Mouse (Mus musculus) embryonic facial prominence, embryonic 15.5 days (tissue): Measurements from ENCODE around the gene Isoc2a. TPM values are rescaled to one million over a fixed set of nuclear protein-coding genes. Genes with fewer than 3 reads are reported as not detected.

Source experiments
- ATAC-seq: fragments of 200-750 bp; cut with Nextera tagmentation; 2 replicates; pipeline ENCODE4 v1.8.0; 2017; ENCODE audit warnings: low read depth, moderate TSS enrichment; ENCODE audit not compliant: insufficient number of reproducible peaks, low FRiP score, low TSS enrichment
- H3K27ac ChIP-seq: fragments of 300-500 bp; sonication (generic); replicated peaks from 2 replicates; pipeline ENCODE4 v1.5.1; 2015; ENCODE audit warnings: mild to moderate bottlenecking, inconsistent platforms
- H3K27me3 ChIP-seq: fragments of 300-500 bp; sonication (generic); 2 replicates; pipeline ENCODE4 v1.6.1; 2015; ENCODE audit warnings: inconsistent platforms
- H3K36me3 ChIP-seq: fragments of 300-500 bp; sonication (generic); 2 replicates; pipeline ENCODE4 v1.6.1; 2015; ENCODE audit warnings: mild to moderate bottlenecking, inconsistent platforms
- H3K4me1 ChIP-seq: fragments of 300-500 bp; sonication (generic); 2 replicates; pipeline ENCODE4 v1.6.1; 2015; ENCODE audit warnings: inconsistent platforms
- H3K4me2 ChIP-seq: fragments of 300-500 bp; sonication (generic); replicated peaks from 2 replicates; pipeline ENCODE4 v1.6.1; 2015; ENCODE audit warnings: mild to moderate bottlenecking, inconsistent platforms
- H3K4me3 ChIP-seq: fragments of 300-500 bp; sonication (generic); replicated peaks from 2 replicates; pipeline ENCODE4 v1.5.1; 2015; ENCODE audit warnings: mild to moderate bottlenecking, inconsistent platforms
- H3K9ac ChIP-seq: fragments of 300-500 bp; sonication (generic); 2 replicates; pipeline ENCODE4 v1.6.1; 2015; ENCODE audit warnings: inconsistent platforms
- H3K9me3 ChIP-seq: fragments of 300-500 bp; sonication (generic); replicated peaks from 2 replicates; pipeline ENCODE4 v1.6.1; 2016; ENCODE audit warnings: inconsistent platforms
- WGBS: fragments of 180-500 bp; shearing (Covaris S2); methylation state at CpG from one replicate; pipeline ENCODE4 v1.1.7; 2015; 5-methylcytosine and 5-hydroxymethylcytosine counted together
- polyA plus RNA-seq: library from polyadenylated mRNA; unstranded; fragments of >200 nt; fragmentation: Nextera tagmentation; extraction: Ambion mirVana; gene quantifications from 2 replicates; pipeline ENCODE4 v1.2.1, GENCODE M21; 2015

Gene Isoc2a
- polyA plus RNA-seq, 1 experiment from 2014 or later, result 1.2 TPM

- H3K4me1 ChIP-seq, result 0 out of 2 replicates have a peak, but pooled peaks cover 5% of the 10 kb centered on the region
- H3K9me3 ChIP-seq, result no peaks in the 10 kb centered on the region
- 18% methylated on average over 15 of the region's 15 CpGs for WGBS
- no peak overlapping the region; the same call in 1 of the 2 replicates for H3K9ac ChIP-seq
- peak overlapping the region; percentile 58 for H3K4me2 ChIP-seq
- no peaks in the 10 kb centered on the region for H3K36me3 ChIP-seq
- no peaks in the 10 kb centered on the region for H3K27me3 ChIP-seq
- peak; percentile 80 for ATAC-seq
- H3K27ac ChIP-seq, result no peak overlapping the region
- H3K4me3 ChIP-seq, result peak overlapping the region; percentile 33
These were observed 66.4 kb downstream of the Isoc2a start for GRCm38 (mm10) chr7:4943223-4943815.

Other genes starting within 250 kb of the Isoc2a start
- 1.0 and 1.3 TPM in 2 replicates for gene Tmem86b, start 245.7 kb upstream of the Isoc2a start, polyA plus RNA-seq
- 9.8 and 10.3 TPM in 2 replicates for gene Ppp6r1, start 218.1 kb upstream of the Isoc2a start, polyA plus RNA-seq
- gene Hspbp1, start 192.1 kb upstream of the Isoc2a start, polyA plus RNA-seq, result 80.6 and 87.7 TPM in 2 replicates
- gene Brsk1, start 186.5 kb upstream of the Isoc2a start, polyA plus RNA-seq, result 1.5 and 2.1 TPM in 2 replicates
- gene Tmem150b, start 151.9 kb upstream of the Isoc2a start, polyA plus RNA-seq, result 0.13 and 0.20 TPM in 2 replicates
- gene Kmt5c, start 137.0 kb upstream of the Isoc2a start, polyA plus RNA-seq, result 57.9 and 58.2 TPM in 2 replicates
- 49.9 and 64.2 TPM in 2 replicates for gene Cox6b2, start 124.1 kb upstream of the Isoc2a start, polyA plus RNA-seq
- not detected in 2 replicates for gene Fam71e2, start 105.9 kb upstream of the Isoc2a start, polyA plus RNA-seq
- gene Il11, start 94.3 kb upstream of the Isoc2a start, polyA plus RNA-seq, result 0.36 and 0.37 TPM in 2 replicates
- gene Tmem190, start 94.2 kb upstream of the Isoc2a start, polyA plus RNA-seq, result 0.75 and 1.1 TPM in 2 replicates
- 11.4 and 11.8 TPM in 2 replicates for gene Tmem238, start 87.5 kb upstream of the Isoc2a start, polyA plus RNA-seq
- gene Rpl28, start 84.3 kb upstream of the Isoc2a start, polyA plus RNA-seq, result 397 and 411 TPM in 2 replicates
- gene Ube2s, start 64.6 kb upstream of the Isoc2a start, polyA plus RNA-seq, result 348 and 351 TPM in 2 replicates
- gene Shisa7, start 32.5 kb upstream of the Isoc2a start, polyA plus RNA-seq, result 0.43 and 0.99 TPM in 2 replicates
- gene Isoc2b, start 6.9 kb upstream of the Isoc2a start, polyA plus RNA-seq, result 11.3 and 13.1 TPM in 2 replicates
- gene Gm36210, start 29.4 kb downstream of the Isoc2a start, polyA plus RNA-seq, result not detected in 2 replicates
- gene Zfp628, start 38.1 kb downstream of the Isoc2a start, polyA plus RNA-seq, result 4.1 and 4.9 TPM in 2 replicates
- 5.1 and 5.5 TPM in 2 replicates for gene Nat14, start 44.9 kb downstream of the Isoc2a start, polyA plus RNA-seq
- gene Ssc5d, start 48.6 kb downstream of the Isoc2a start, polyA plus RNA-seq, result 4.7 and 5.5 TPM in 2 replicates
- gene Sbk2, start 87.3 kb downstream of the Isoc2a start, polyA plus RNA-seq, result 0.32 and 1.1 TPM in 2 replicates
- gene Sbk3, start 94.0 kb downstream of the Isoc2a start, polyA plus RNA-seq, result 0.05 and 0.25 TPM in 2 replicates
- 32.8 and 35.0 TPM in 2 replicates for gene Zfp579, start 119.0 kb downstream of the Isoc2a start, polyA plus RNA-seq
- 15.2 and 15.8 TPM in 2 replicates for gene Zfp524, start 137.3 kb downstream of the Isoc2a start, polyA plus RNA-seq
- gene Fiz1, start 137.5 kb downstream of the Isoc2a start, polyA plus RNA-seq, result 43.9 and 46.2 TPM in 2 replicates
- gene Gm44973, start 138.3 kb downstream of the Isoc2a start, polyA plus RNA-seq, result 1.2 TPM in 1 of 2 replicates, not detected in the other
- gene Zfp865, start 143.2 kb downstream of the Isoc2a start, polyA plus RNA-seq, result 8.0 and 9.0 TPM in 2 replicates
- 35.4 and 37.8 TPM in 2 replicates for gene Ccdc106, start 143.4 kb downstream of the Isoc2a start, polyA plus RNA-seq
- not detected in 2 replicates for gene 4632433K11Rik, start 157.0 kb downstream of the Isoc2a start, polyA plus RNA-seq
- gene Zfp784, start 161.3 kb downstream of the Isoc2a start, polyA plus RNA-seq, result 6.7 and 7.5 TPM in 2 replicates
- 36.8 and 43.1 TPM in 2 replicates for gene Zfp580, start 174.4 kb downstream of the Isoc2a start, polyA plus RNA-seq
- 116 and 124 TPM in 2 replicates for gene U2af2, start 185.0 kb downstream of the Isoc2a start, polyA plus RNA-seq
- gene Epn1, start 203.1 kb downstream of the Isoc2a start, polyA plus RNA-seq, result 66.5 and 70.6 TPM in 2 replicates
- gene Rfpl4, start 239.8 kb downstream of the Isoc2a start, polyA plus RNA-seq, result not detected in 2 replicates
- gene Rasl2-9, start 248.8 kb downstream of the Isoc2a start, polyA plus RNA-seq, result 0.60 and 0.80 TPM in 2 replicates